Mouse (Mus musculus) lung, postnatal 0 days (tissue): Measurements from ENCODE around the gene Nr1d2. TPM values are rescaled to one million over a fixed set of nuclear protein-coding genes. Genes with fewer than 3 reads are reported as not detected.
"Not testable (repeated sequence)": the region's sequence is repeated elsewhere in the genome, so short reads cannot be mapped to it uniquely, and the experiment has no call there.

ENCODE experiments used
- ATAC-seq: fragments of 200-750 bp; cut with Nextera tagmentation; 2 replicates; pipeline ENCODE4 v1.8.0; 2017; ENCODE audit warnings: moderate library complexity
- DNase-seq: peaks from one replicate; pipeline ENCODE4 v3.0.0-alpha.2; 2016; ENCODE audit warnings: low spot score
- H3K27ac ChIP-seq: fragments of 300-500 bp; sonication (generic); 2 replicates; pipeline ENCODE4 v1.5.1; 2014; ENCODE audit warnings: antibody characterized with exemption, mild to moderate bottlenecking, low read length, mixed read lengths
- H3K27me3 ChIP-seq: fragments of 300-500 bp; sonication (generic); replicated peaks from 2 replicates; pipeline ENCODE4 v1.6.1; 2014; ENCODE audit warnings: low read length, mixed read lengths; ENCODE audit not compliant: insufficient read depth
- H3K36me3 ChIP-seq: fragments of 300-500 bp; sonication (generic); 2 replicates; pipeline ENCODE4 v1.6.1; 2014; ENCODE audit warnings: low read length, mixed read lengths; ENCODE audit not compliant: insufficient read depth
- H3K4me1 ChIP-seq: fragments of 300-500 bp; sonication (generic); 2 replicates; pipeline ENCODE4 v1.6.1; 2014; ENCODE audit warnings: antibody characterized with exemption, low read depth, low read length, mixed read lengths; ENCODE audit not compliant: insufficient read depth
- H3K4me2 ChIP-seq: fragments of 300-500 bp; sonication (generic); replicated peaks from 2 replicates; pipeline ENCODE4 v1.6.1; 2014; ENCODE audit warnings: low read depth, mild to moderate bottlenecking, low read length, moderate library complexity, mixed read lengths
- H3K4me3 ChIP-seq: fragments of 300-500 bp; sonication (generic); 2 replicates; pipeline ENCODE4 v1.5.1; 2014; ENCODE audit warnings: low read depth, low read length
- H3K9ac ChIP-seq: fragments of 300-500 bp; sonication (generic); replicated peaks from 2 replicates; pipeline ENCODE4 v1.6.1; 2014; ENCODE audit warnings: low read depth, mild to moderate bottlenecking
- H3K9me3 ChIP-seq: fragments of 300-500 bp; sonication (generic); 2 replicates; pipeline ENCODE4 v1.6.1; 2016; ENCODE audit warnings: low read length, mixed read lengths
- CTCF ChIP-seq: IDR thresholded peaks from 2 replicates; pipeline ENCODE4 v1.5.1; 2016; ENCODE audit warnings: antibody characterized with exemption, mild to moderate bottlenecking
- EP300 ChIP-seq: IDR thresholded peaks from 2 replicates; pipeline ENCODE4 v1.6.1; 2016; ENCODE audit warnings: antibody characterized with exemption, mild to moderate bottlenecking, control low read depth
- WGBS: fragments of 180-500 bp; shearing (Covaris S2); extraction: QIAGEN DNeasy Blood & Tissue Kit; methylation state at CpG from one replicate; pipeline ENCODE4 v1.1.7; 2014; 5-methylcytosine and 5-hydroxymethylcytosine counted together
- polyA plus RNA-seq: library from polyadenylated mRNA; unstranded; fragments of >200 nt; fragmentation: Nextera tagmentation; extraction: Ambion mirVana; gene quantifications from 2 replicates; pipeline ENCODE4 v1.2.1, GENCODE M21; 2015

The Nr1d2 gene
- polyA plus RNA-seq, 1 experiment from 2014 or later: 12.5 TPM

GRCm38 (mm10) chr14:18242638-18243130 lies 3.8 kb upstream of the Nr1d2 start:
- no peak for ATAC-seq
- H3K9me3 ChIP-seq: no peaks in the 10 kb centered on the region
- WGBS: 81% methylated on average over 21 of the region's 21 CpGs
- no peaks in the 10 kb centered on the region for H3K27me3 ChIP-seq
- no peak overlapping the region for H3K4me3 ChIP-seq
- no peak for DNase-seq
- H3K4me2 ChIP-seq: no peak overlapping the region
- H3K36me3 ChIP-seq: no peaks in the 10 kb centered on the region
- no peaks in the 10 kb centered on the region for H3K4me1 ChIP-seq
- H3K27ac ChIP-seq: no peak overlapping the region
- TF ChIP-seq EP300 (no peak), CTCF (no peak)
- no peak overlapping the region for H3K9ac ChIP-seq

- Histone ChIP-seq H3K9me3 (no peaks in the 10 kb centered on the region), H3K36me3 (no peaks in the 10 kb centered on the region), H3K27ac (no peak overlapping the region), H3K9ac (no peak overlapping the region), H3K4me1 (no peaks in the 10 kb centered on the region), H3K27me3 (no peaks in the 10 kb centered on the region), H3K4me3 (no peak overlapping the region), H3K4me2 (no peak overlapping the region)
- no peak for TF ChIP-seq CTCF
- DNase-seq (no peak), ATAC-seq (no peak)
- 84% methylated on average over 4 of the region's 4 CpGs for WGBS
Measured at GRCm38 (mm10) chr14:18241786-18242185, 2.9 kb upstream of the Nr1d2 start.

GRCm38 (mm10) chr14:18240132-18240531 lies 1.2 kb upstream of the Nr1d2 start:
- no peak overlapping the region for H3K9ac ChIP-seq
- WGBS: 57% methylated on average over 7 of the region's 7 CpGs
- no peak for ATAC-seq

GRCm38 (mm10) chr14:18238131-18238749 lies 687 bp downstream of the Nr1d2 start:
- Histone ChIP-seq H3K27me3 (no peaks in the 10 kb centered on the region), H3K4me1 (0 out of 2 replicates have a peak, but pooled peaks cover 4% of the 10 kb centered on the region), H3K9ac (peak overlapping the region; percentile 92), H3K9me3 (no peaks in the 10 kb centered on the region), H3K27ac (peak overlapping the region; percentile 97), H3K4me2 (peak overlapping the region; percentile 79), H3K36me3 (no peaks in the 10 kb centered on the region), H3K4me3 (peak overlapping the region; percentile 73)
- under 1% methylated on average over 70 of the region's 71 CpGs for WGBS
- DNase-seq: peak; percentile 98
- peak; percentile 88 for ATAC-seq
- TF ChIP-seq CTCF (no peak), EP300 (peak; percentile 41; the same call in 1 of the 2 replicates)

More at GRCm38 (mm10) chr14:18240132-18240531, 1.2 kb upstream of the Nr1d2 start:
- no peak for DNase-seq
- Histone ChIP-seq H3K4me1 (no peaks in the 10 kb centered on the region), H3K9me3 (no peaks in the 10 kb centered on the region), H3K27me3 (no peaks in the 10 kb centered on the region), H3K27ac (no peak overlapping the region), H3K4me2 (no peak overlapping the region), H3K4me3 (no peak overlapping the region), H3K36me3 (no peaks in the 10 kb centered on the region)
- TF ChIP-seq CTCF (no peak), EP300 (no peak)

GRCm38 (mm10) chr14:18237381-18237780 lies 1.5 kb downstream of the Nr1d2 start:
- no peak for TF ChIP-seq CTCF
- no peak for TF ChIP-seq EP300
- Histone ChIP-seq H3K9ac (no peak overlapping the region), H3K4me3 (peak overlapping the region; percentile 73; the same call in 1 of the 2 replicates), H3K27ac (0 out of 2 replicates have a peak overlapping the region, but pooled peaks have one; percentile 97), H3K4me2 (peak overlapping the region; percentile 79), H3K27me3 (no peaks in the 10 kb centered on the region), H3K9me3 (no peaks in the 10 kb centered on the region), H3K4me1 (0 out of 2 replicates have a peak, but pooled peaks cover 4% of the 10 kb centered on the region), H3K36me3 (no peaks in the 10 kb centered on the region)
- ATAC-seq: no peak
- DNase-seq: no peak
- WGBS: 67% methylated on average over 4 of the region's 4 CpGs

GRCm38 (mm10) chr14:18236496-18237235 lies 2.3 kb downstream of the Nr1d2 start:
- H3K4me2 ChIP-seq, H3K4me1 ChIP-seq, H3K4me3 ChIP-seq, H3K36me3 ChIP-seq, ATAC-seq, H3K9me3 ChIP-seq, H3K27ac ChIP-seq, DNase-seq, H3K27me3 ChIP-seq, H3K9ac ChIP-seq: not testable (repeated sequence)
- WGBS: 80% methylated on average over 2 of the region's 2 CpGs
